Mouse (Mus musculus): ENCODE measurements around the gene BC147527.
"Not testable (repeated sequence)": the region's sequence is repeated elsewhere in the genome, so short reads cannot be mapped to it uniquely, and the experiment has no call there.

BC147527 gene

DNA sequence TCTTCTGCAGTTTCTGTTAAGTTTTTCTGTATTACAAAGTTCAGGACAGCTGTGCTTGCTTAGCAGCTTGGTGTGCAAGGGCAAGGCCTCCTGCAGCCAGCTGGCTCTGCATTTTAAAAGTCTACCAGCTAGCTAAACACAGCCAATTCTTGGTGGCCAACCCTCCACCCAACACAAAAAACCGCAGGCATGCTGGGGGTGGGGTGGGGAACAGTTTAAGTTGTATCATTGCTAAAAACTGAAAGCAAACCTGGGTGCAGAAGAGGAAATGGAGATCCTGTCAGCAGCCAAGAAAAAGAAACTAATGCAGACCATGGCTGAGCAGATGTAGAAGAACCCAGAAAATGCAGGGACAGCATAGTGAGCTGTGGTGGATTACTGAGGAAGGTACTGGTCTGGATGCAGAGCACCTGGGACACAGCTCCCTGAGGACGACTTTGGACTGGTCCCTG is at the start of gene BC147527:
Gene BC147527, plus strand, starts transcription at position 402 of the 452 bp plus-strand sequence.
- DNase-seq (ENCODE audit: low spot score): no peak

DNA sequence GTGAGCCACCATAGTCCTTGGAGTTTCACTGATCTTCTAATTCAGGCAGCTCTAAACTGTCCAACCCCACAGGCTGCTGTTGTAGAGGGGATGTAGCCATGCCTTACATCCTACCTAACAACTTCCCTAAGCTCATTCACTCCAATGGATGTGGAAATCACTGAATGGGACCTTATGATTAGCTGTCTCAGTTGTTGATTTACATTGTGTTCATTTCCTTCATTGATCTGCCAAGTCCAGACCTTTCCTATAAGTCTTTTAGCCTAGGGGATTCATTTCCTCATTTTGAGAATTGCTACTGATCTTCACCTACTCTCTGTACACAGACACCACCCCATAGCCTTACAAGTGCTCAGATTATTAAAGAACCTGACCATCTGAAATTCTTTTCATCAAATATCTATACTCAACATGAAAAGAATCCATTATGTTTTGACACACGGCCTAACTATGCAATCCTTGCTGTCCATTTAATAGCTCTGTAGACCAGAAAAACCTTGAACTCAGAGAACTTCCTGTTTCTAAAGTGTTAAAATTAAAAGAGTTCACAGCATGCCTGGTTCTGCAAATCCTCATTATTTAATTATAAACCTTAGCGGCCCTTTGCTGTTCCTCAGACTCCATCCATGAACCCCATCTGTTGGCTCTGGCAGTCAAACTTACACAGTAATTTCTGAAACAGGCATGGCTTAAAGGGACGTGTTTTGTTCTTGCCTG is 48.8 kb upstream of the BC147527 start:
- not testable (repeated sequence) for DNase-seq (ENCODE audit: low spot score)

DNA sequence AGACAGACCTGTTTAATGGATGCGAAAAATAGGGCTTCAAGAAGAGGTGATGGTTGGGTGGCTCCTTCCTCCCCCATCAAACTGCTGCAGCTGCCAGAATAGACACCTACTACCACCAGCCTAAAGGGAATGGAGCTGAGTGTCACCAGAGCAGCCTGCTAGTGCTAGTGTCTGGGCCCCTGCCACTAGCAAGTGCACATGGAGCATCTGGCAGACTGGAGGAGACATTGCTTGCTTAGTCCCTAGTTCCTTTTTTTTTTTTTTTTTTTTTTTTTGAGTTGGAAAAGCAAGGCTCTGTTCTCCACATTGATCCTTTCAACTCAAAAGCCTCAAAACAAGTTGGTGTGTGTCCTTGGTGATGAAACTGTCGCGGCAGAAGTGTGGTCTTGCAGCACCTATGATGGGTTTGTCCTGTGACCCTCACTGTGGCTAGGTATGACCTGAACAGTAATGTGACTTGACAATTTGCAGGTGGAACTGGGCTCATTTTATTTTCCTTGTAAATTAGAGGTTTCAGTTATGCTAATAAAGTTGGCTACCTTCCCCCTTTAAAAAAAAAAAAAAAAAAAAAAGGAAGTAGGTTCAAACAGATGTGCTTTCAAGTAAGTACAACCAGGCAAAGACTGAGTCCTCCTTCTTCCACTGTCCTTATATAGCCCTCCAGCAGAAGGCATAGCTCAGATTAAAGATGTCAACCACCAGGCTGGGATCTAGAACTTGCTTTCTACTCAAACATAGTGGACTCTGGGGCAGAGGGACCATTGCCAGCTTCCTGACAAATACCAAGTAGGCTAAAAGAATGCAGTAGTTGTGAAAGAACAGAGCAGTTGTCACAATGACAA is 41.2 kb upstream of the BC147527 start:
- not testable (repeated sequence) for DNase-seq (ENCODE audit: low spot score)

DNA sequence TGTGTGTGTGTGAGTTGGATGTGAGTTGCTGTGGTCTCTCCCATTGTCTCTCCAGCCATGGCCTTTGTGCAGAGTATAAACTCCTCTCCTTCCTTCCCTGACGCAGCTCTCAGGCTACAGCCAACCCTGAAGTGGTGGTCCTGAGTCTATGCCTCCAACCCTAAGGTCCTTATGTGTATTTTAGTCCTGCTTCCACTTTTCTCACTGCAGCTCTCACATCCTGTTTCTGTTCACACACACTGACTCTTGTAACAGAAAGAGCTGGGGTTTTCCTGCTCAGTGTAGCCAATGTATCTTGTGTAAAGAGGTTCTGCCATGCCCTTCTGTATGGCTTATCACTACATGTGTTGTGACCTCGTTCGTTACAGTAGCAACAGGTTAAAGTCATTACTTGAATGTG is 40.5 kb upstream of the BC147527 start:
- DNase-seq (ENCODE audit: low spot score): not testable (repeated sequence)

DNA sequence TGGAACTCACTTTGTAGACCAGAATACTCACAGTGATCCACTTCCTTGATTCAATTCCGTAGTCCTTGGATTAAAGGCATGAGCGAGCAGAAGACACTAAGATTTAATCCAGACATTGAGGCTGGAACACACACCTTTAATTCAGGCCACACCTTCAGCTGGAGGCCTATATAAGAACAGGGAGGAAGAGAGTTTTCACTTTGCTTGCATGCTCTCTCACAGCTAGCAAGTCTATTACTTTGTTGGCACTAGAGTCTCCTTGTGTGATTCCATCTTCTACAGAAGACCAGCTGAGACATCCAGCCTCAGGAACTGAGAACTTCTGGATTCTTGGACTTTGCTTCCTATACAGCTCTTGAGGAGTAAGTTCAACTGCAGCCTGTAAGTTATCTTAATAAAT is 37.3 kb upstream of the BC147527 start, which contains the start of gene AF067061:
Gene AF067061, plus strand, starts transcription at position 245 of the 400 bp plus-strand sequence.
- DNase-seq (ENCODE audit: low spot score): not testable (repeated sequence)

DNA sequence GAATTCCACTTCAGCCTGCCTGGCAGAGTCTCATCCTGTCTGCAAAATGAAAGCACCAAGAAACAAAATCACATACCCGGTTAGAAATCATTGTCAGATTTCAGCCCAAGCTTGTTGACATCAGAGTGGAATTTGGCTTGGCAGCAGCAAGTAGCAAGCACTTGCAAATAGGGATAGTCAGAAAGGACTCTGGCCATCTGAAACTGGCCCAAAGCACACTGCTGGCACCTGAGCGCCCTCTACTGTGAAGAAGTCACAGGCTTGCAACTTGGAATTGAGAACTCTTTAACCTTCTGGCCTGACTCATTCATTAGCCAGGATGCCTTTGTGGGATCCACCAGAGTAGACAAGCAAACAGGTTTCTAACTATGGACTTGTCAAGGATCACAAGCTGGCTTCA is 22.4 kb upstream of the BC147527 start:
- DNase-seq (ENCODE audit: low spot score): not testable (repeated sequence)

DNA sequence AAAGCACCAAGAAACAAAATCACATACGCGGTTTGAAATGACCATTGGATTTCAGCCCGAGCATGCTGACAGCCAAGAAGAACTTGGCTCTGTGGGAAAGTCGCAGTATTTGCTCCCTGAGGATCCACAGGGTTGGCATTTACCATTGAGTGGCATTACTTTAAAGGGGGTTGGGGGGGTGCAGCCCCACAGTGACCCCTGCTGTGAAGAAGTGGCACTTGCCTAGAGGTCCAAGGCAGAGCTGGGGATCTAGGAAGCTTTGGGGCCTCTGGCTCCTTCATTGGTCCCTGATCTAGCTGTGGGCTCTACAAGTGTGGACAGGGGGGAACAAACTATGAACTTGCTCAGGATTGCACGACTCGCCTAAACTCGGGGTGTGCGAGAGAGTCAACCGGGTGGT is 21.4 kb upstream of the BC147527 start:
- no peak for DNase-seq (ENCODE audit: low spot score)

DNA sequence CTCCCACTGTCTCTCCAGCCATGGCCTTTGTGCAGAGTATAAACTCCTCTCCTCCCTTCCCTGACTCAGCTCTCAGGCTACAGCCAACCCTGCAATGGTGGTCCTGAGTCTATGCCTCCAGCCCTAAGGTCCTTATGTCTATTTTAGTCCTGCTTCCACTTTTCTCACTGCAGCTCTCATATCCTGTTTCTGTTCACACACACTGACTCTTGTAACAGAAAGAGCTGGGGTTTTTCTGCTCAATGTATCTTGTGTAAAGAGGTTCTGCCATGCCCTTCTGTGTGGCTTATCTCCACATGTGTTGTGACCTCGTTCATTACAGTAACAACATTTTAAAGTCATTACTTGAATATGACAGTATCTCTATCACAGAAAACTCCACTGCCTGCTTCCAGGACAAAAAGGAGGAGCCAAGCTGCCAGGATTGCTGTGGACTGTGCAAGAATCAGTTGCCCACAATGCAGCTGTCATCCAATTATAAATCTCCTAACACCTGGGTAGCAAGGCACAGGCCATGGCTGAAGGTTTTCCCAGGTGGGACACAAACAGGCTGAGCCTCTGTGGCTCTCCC is 783 bp upstream of the BC147527 start:
- DNase-seq (ENCODE audit: low spot score): no peak

DNA sequence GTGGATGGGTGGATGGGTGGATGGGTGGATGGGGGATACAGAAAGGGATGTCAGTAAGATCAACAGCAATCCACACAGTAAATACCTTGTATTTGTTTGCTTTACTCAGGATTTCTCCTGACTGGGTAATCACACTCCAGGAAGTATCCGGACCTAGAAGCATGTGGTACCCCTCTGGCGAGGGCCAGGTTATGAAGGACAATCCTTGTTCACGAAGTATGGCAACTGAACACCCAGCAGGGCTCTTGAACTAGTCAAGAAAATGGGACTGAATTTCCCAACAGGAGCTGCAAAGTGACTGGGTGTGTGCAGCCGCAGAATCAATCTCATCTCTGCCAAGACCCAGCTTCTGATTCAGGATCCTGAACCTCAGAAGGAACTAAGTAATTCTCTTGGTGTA is 661 bp downstream of the BC147527 start:
- DNase-seq (ENCODE audit: low spot score): no peak

DNA sequence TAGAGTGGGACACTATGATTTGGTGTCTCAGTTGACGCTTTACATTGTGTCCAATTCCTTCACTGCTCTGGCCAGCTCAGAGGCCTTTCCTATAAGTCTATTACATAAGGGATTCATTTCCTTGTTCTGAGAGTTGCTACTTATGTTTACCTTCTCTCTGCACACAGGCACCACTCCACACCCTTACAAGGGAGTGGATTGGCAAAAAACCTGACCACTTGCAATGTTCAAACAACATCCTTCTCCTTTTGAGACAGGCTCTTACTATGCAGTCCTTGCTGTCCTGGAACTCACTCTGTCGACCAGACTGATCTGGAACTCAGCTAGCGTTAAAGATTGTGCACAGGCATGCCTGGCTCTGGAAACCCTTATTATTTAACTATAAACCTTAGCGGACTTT is 10.6 kb downstream of the BC147527 start:
- no peak for DNase-seq (ENCODE audit: low spot score)

DNA sequence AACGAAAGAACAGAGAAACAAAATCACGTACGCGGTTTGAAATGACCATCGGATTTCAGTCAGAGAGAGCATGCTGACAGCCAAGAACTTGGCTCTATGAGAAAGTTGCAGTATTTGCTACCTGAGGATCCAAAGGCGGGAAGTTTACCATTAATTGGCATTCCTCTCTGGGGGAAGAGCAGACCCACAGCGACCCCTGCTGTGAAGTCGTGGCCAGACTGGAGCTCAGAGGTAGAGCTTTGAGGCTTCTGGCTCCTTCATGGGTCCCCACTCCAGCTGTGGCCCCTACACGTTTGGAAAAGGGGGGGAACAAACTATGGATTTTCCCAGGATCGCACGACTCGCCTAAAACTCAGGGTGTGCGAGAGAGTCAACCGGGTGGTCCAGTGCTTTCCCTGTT is 13.4 kb downstream of the BC147527 start:
- DNase-seq (ENCODE audit: low spot score): no peak

DNA sequence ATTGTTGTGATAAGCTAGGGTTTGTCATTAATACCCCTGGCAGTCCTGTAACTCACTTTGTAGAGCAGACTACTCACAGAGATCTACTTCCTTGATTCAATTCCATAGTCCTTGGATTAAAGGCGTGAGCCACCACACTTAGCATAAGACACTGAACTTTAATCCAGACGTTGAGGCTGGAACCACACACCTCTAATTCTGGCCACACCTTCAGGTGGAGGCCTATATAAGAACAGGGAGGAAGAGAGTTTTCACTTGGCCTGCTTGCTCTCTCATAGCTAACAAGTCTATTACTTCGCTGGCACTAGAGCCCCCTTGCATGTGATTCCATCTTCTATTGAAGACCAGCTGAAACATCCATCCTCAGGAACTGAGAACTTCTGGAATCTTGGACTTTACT is 16.4 kb downstream of the BC147527 start, which contains the start of gene Tcstv3:
Gene Tcstv3, plus strand, starts transcription at position 301 of the 400 bp plus-strand sequence.
- DNase-seq (ENCODE audit: low spot score): not testable (repeated sequence)

DNA sequence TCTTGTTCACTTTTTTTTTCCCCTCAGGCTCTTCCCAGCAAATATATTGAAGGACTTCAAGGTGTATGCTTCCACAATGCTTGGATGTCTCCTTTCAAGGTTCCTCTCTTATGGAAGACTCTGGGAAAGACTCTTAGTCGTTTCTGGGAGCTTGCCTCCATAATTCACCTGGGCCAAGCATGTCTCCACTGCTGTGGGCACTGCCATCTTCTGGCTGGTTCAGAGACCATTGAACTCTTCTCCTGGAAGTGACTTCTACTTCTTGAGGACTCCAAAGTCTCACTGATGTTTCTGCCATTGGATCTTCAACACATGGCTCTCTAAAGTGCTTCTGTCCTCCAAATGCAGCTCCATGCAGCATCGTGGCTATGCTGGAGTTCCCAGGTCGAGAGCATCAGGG is 20.0 kb downstream of the BC147527 start:
- DNase-seq (ENCODE audit: low spot score): no peak

DNA sequence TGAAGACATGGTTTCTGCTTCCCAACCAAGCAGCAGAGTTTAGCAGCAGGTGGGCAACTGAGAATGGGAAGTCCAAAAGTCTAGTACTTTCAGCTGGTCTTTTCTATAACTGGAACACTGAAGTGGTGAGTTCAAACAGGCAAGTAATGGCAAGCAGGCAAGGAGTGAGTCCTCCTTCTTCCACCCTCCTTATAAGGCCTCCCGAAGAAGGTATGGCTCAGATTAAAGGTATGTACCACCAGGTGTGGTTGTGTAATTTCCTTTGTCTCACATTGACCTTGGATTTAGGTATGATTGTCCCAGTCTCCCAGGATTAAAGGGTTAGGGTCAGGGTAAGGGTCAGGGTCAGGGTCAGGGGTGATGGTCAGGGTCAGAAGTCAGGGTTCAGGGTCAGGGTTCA is 20.5 kb downstream of the BC147527 start:
- DNase-seq (ENCODE audit: low spot score): no peak
